Mouse (Mus musculus): ENCODE measurements around the gene Mpdz. TPM values are rescaled to one million over a fixed set of nuclear protein-coding genes. Genes with fewer than 3 reads are reported as not detected.
A peak's percentile ranks its signal among the peaks of the same experiment; 100 is the strongest.

Mpdz gene
- total and polyA plus RNA-seq, 2 experiments, result 5.9 to 43.1 TPM

DNA sequence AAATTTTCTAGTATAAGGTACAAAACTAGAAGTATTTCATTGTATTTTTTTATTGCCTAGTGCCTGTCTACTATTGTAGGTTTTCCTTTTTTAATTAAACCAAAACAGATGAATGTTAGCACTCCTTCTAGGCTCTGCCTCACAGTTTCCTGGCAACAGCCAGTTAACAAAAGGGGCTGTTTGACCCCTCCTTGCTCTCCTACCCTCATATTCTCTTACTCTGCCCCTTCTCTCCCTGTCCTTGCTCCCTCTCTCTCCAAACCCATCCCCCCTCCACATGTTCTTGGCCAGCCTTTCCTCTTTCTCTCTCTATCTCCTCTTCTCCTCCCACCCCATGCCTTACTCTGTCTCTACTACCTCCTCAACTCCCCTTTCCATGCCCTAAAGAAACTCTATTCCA lies 53.4 kb downstream of the Mpdz start:
- no peak overlapping the region for H3K4me3 ChIP-seq (ENCODE audit: insufficient read depth, low read depth, low read length)
- H3K4me1 ChIP-seq (ENCODE audit: control insufficient read depth, insufficient read depth, low read length), result no peaks in the 10 kb centered on the region
- no peak overlapping the region for H3K27ac ChIP-seq (replicated peaks; ENCODE audit: insufficient read depth, low read depth, low read length)
- no peaks in the 10 kb centered on the region for H3K27me3 ChIP-seq (ENCODE audit: control insufficient read depth, insufficient read depth, low read length)
- no peak for DNase-seq (ENCODE audit: extremely low read depth, low read depth, low spot score)
- no peaks in the 10 kb centered on the region for H3K79me2 ChIP-seq (ENCODE audit: control insufficient read depth, insufficient read depth, low read length)
- no peak overlapping the region for H3K9ac ChIP-seq (ENCODE audit: low read depth, low read length)
- TF ChIP-seq POLR2A (IDR thresholded peaks at IDR 0.05; ENCODE audit: extremely low read depth, insufficient read depth, low read length) (no peak), CTCF (IDR thresholded peaks at IDR 0.05; ENCODE audit: low read depth, low read length) (no peak)
- no peaks in the 10 kb centered on the region for H3K36me3 ChIP-seq (ENCODE audit: control insufficient read depth, insufficient read depth, low read length)

DNA sequence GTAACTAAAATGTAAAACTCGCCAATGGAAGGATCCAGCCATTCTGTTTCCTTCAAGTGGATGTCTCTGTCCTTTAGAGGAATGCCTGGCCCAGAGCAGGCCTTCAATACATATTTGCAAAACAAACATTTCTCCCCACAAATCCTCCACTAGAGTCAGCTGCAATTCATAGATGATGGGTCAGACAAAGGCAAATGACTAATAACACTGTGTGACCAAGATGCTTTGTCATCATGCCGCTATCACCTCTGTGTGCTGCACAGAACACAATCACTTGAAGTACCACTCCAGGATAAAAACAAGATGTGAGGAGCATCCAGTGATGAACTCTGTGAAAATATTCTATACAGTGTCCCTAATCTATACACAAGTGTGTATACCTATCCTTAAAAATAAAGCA lies 55.0 kb downstream of the Mpdz start:
- no peak for TF ChIP-seq CTCF (IDR thresholded peaks at IDR 0.05; ENCODE audit: low read depth, low read length)
- TF ChIP-seq POLR2A (IDR thresholded peaks at IDR 0.05; ENCODE audit: extremely low read depth, insufficient read depth, low read length), result no peak
- DNase-seq (ENCODE audit: extremely low read depth, low read depth, low spot score), result no peak
- Histone ChIP-seq H3K4me1 (ENCODE audit: control insufficient read depth, insufficient read depth, low read length) (no peaks in the 10 kb centered on the region), H3K27ac (replicated peaks; ENCODE audit: insufficient read depth, low read depth, low read length) (no peak overlapping the region), H3K36me3 (ENCODE audit: control insufficient read depth, insufficient read depth, low read length) (no peaks in the 10 kb centered on the region), H3K79me2 (ENCODE audit: control insufficient read depth, insufficient read depth, low read length) (no peaks in the 10 kb centered on the region), H3K9ac (ENCODE audit: low read depth, low read length) (no peak overlapping the region), H3K4me3 (ENCODE audit: insufficient read depth, low read depth, low read length) (no peak overlapping the region), H3K27me3 (ENCODE audit: control insufficient read depth, insufficient read depth, low read length) (no peaks in the 10 kb centered on the region)
- WGBS, result 91% methylated on average over 2 of the region's 2 CpGs

DNA sequence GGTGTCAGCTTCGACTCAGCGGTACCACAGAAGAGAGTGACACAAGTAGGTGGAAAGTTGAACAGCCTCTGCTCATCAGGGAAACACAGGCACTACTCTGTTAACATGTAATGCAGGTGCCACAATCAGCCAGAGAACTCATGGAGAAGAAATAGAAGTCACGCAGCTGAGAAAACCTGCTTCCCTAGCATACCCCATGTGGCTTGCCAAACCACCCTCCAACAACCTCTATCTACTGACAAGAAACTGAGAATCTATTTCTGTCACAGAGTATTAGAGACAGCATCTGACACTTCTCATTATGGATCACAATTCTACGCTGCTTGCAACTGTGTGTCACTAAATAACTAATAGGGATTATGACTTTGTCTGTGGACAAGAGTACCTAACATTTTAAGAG lies 70.3 kb downstream of the Mpdz start:
- WGBS, result 97% methylated on average over 4 of the region's 4 CpGs
- no peaks in the 10 kb centered on the region for H3K79me2 ChIP-seq (ENCODE audit: control insufficient read depth, insufficient read depth, low read length)
- DNase-seq (ENCODE audit: extremely low read depth, low read depth, low spot score), result no peak
- no peak overlapping the region for H3K27ac ChIP-seq (replicated peaks; ENCODE audit: insufficient read depth, low read depth, low read length)
- H3K27me3 ChIP-seq (ENCODE audit: control insufficient read depth, insufficient read depth, low read length), result no peaks in the 10 kb centered on the region
- H3K36me3 ChIP-seq (ENCODE audit: control insufficient read depth, insufficient read depth, low read length), result no peaks in the 10 kb centered on the region
- TF ChIP-seq POLR2A (IDR thresholded peaks at IDR 0.05; ENCODE audit: extremely low read depth, insufficient read depth, low read length) (no peak), CTCF (IDR thresholded peaks at IDR 0.05; ENCODE audit: low read depth, low read length) (no peak)
- no peaks in the 10 kb centered on the region for H3K4me1 ChIP-seq (ENCODE audit: control insufficient read depth, insufficient read depth, low read length)
- no peak overlapping the region for H3K4me3 ChIP-seq (ENCODE audit: insufficient read depth, low read depth, low read length)
- H3K9ac ChIP-seq (ENCODE audit: low read depth, low read length), result no peak overlapping the region

DNA sequence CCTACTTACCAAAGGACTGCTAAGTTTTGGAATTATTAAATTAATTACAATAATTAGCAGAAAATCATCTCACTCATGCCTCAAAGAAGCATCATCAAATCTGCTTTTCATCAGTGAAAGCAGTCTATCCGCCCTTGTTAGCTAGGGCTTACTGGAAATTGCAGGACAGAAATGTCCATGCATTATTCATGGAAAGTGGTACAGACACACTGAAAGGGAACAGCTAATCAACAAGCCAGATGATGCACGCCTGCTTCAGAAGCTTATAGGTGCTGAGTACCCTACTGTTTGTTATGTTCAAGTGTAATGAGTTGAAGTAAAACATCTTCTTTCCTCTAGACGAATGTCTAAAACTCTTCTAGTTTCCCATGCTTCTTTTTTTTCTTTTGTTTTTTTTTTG lies 91.2 kb downstream of the Mpdz start:
- H3K36me3 ChIP-seq (ENCODE audit: control insufficient read depth, insufficient read depth, low read length), result no peaks in the 10 kb centered on the region
- H3K9ac ChIP-seq (ENCODE audit: low read depth, low read length), result no peak overlapping the region
- no peak overlapping the region for H3K27ac ChIP-seq (replicated peaks; ENCODE audit: insufficient read depth, low read depth, low read length)
- WGBS, result 96% methylated on average over 3 of the region's 3 CpGs
- TF ChIP-seq CTCF (IDR thresholded peaks at IDR 0.05; ENCODE audit: low read depth, low read length) (no peak), POLR2A (IDR thresholded peaks at IDR 0.05; ENCODE audit: extremely low read depth, insufficient read depth, low read length) (no peak)
- peaks cover 16% of the 10 kb centered on the region for H3K4me1 ChIP-seq (ENCODE audit: control insufficient read depth, insufficient read depth, low read length)
- peaks cover 7% of the 10 kb centered on the region; the same call in 1 of the 2 replicates for H3K79me2 ChIP-seq (ENCODE audit: control insufficient read depth, insufficient read depth, low read length)
- no peaks in the 10 kb centered on the region for H3K27me3 ChIP-seq (ENCODE audit: control insufficient read depth, insufficient read depth, low read length)
- H3K4me3 ChIP-seq (ENCODE audit: insufficient read depth, low read depth, low read length), result no peak overlapping the region
- no peak for DNase-seq (ENCODE audit: extremely low read depth, low read depth, low spot score)

DNA sequence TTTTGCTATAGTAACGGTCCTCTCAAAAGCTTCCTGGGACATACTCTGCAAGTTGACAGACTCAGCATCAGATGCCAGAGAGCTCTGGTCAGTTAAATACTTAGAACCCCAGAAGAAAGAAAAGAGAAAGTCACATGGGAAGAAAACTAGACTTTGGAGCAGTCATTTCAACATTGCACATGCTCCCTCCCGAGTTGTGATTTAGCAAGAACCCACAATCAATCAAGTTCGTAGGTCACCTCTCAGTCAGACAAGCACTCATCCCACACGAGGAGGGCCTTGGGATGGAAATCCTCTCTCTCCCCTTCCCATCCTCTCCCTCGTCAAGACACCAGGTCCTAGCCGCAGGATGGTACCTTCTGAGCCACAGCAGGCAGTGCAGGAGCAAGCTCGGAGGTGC lies 94.0 kb downstream of the Mpdz start:
- Histone ChIP-seq H3K36me3 (ENCODE audit: control insufficient read depth, insufficient read depth, low read length) (no peaks in the 10 kb centered on the region), H3K27ac (replicated peaks; ENCODE audit: insufficient read depth, low read depth, low read length) (peak overlapping the region; percentile 89), H3K4me3 (ENCODE audit: insufficient read depth, low read depth, low read length) (peak overlapping the region; percentile 57), H3K4me1 (ENCODE audit: control insufficient read depth, insufficient read depth, low read length) (peaks cover 16% of the 10 kb centered on the region), H3K27me3 (ENCODE audit: control insufficient read depth, insufficient read depth, low read length) (no peaks in the 10 kb centered on the region), H3K79me2 (ENCODE audit: control insufficient read depth, insufficient read depth, low read length) (peaks cover 9% of the 10 kb centered on the region; the same call in 1 of the 2 replicates), H3K9ac (ENCODE audit: low read depth, low read length) (peak overlapping the region; percentile 63)
- 34% methylated on average over 7 of the region's 7 CpGs for WGBS
- DNase-seq (ENCODE audit: extremely low read depth, low read depth, low spot score), result peak; percentile 96
- TF ChIP-seq POLR2A (IDR thresholded peaks at IDR 0.05; ENCODE audit: extremely low read depth, insufficient read depth, low read length), result no peak

DNA sequence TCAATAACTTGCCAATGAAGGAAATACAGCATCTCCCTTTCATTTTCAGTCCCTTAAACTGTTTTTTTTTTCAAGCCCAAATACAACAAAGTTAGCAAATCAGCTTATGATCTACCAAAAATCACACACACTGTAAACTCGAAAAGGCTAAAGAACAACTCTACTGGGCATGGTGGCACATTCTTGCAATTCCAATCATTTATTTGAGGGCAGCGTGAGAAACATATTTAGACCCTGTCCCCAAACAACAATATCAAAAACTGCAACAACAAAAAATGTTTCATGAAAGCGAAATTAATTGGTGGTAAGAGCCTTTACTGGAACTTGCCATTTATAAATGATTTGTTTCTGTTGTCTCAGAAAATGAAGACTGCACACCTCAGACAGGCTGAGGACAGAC lies 97.5 kb downstream of the Mpdz start:
- 81% methylated on average over 3 of the region's 3 CpGs for WGBS
- DNase-seq (ENCODE audit: extremely low read depth, low read depth, low spot score), result peak; percentile 12
- Histone ChIP-seq H3K79me2 (ENCODE audit: control insufficient read depth, insufficient read depth, low read length) (peaks cover 9% of the 10 kb centered on the region; the same call in 1 of the 2 replicates), H3K27me3 (ENCODE audit: control insufficient read depth, insufficient read depth, low read length) (no peaks in the 10 kb centered on the region), H3K9ac (ENCODE audit: low read depth, low read length) (no peak overlapping the region), H3K4me1 (ENCODE audit: control insufficient read depth, insufficient read depth, low read length) (peaks cover 16% of the 10 kb centered on the region), H3K36me3 (ENCODE audit: control insufficient read depth, insufficient read depth, low read length) (no peaks in the 10 kb centered on the region), H3K4me3 (ENCODE audit: insufficient read depth, low read depth, low read length) (no peak overlapping the region), H3K27ac (replicated peaks; ENCODE audit: insufficient read depth, low read depth, low read length) (no peak overlapping the region)
- TF ChIP-seq POLR2A (IDR thresholded peaks at IDR 0.05; ENCODE audit: extremely low read depth, insufficient read depth, low read length) (no peak), CTCF (IDR thresholded peaks at IDR 0.05; ENCODE audit: low read depth, low read length) (no peak)
